Mouse (Mus musculus): ENCODE measurements around the gene Irgm1. TPM values are rescaled to one million over a fixed set of nuclear protein-coding genes. Genes with fewer than 3 reads are reported as not detected.
"Not testable (repeated sequence)": the region's sequence is repeated elsewhere in the genome, so short reads cannot be mapped to it uniquely, and the experiment has no call there.

The Irgm1 gene
- polyA plus RNA-seq, 1 experiment from 2014 or later: 2.8 TPM

- H3K36me3 ChIP-seq (ENCODE audit: control insufficient read depth, insufficient read depth, low read length): no peaks in the 10 kb centered on the region
- H3K9me3 ChIP-seq (replicated peaks; ENCODE audit: control insufficient read depth, low read length, poor library complexity, severe bottlenecking): no peaks in the 10 kb centered on the region
- ATAC-seq: no peak
- no peak overlapping the region for H3K9ac ChIP-seq (ENCODE audit: low read depth, low read length)
- WGBS: 65% methylated on average over 5 of the region's 5 CpGs
- no peak overlapping the region for H3K4me3 ChIP-seq (ENCODE audit: low read depth, low read length)
- no peak overlapping the region for H3K27ac ChIP-seq (ENCODE audit: low read length)
- no peaks in the 10 kb centered on the region for H3K27me3 ChIP-seq (ENCODE audit: control insufficient read depth, insufficient read depth, low read depth, low read length)
- no peaks in the 10 kb centered on the region for H3K4me1 ChIP-seq (ENCODE audit: control insufficient read depth, insufficient read depth, low read length)
- H3K4me2 ChIP-seq (ENCODE audit: low read length): no peak overlapping the region
Measured at GRCm38 (mm10) chr11:48846881-48847280, 24.6 kb downstream of the Irgm1 start.

GRCm38 (mm10) chr11:48846362-48846761 lies 25.1 kb downstream of the Irgm1 start:
- not testable (repeated sequence) for H3K4me3 ChIP-seq (ENCODE audit: low read depth, low read length); H3K27me3 ChIP-seq (ENCODE audit: control insufficient read depth, insufficient read depth, low read depth, low read length); H3K36me3 ChIP-seq (ENCODE audit: control insufficient read depth, insufficient read depth, low read length); ATAC-seq; H3K27ac ChIP-seq (ENCODE audit: low read length); H3K4me2 ChIP-seq (ENCODE audit: low read length); H3K9ac ChIP-seq (ENCODE audit: low read depth, low read length); H3K4me1 ChIP-seq (ENCODE audit: control insufficient read depth, insufficient read depth, low read length); H3K9me3 ChIP-seq (replicated peaks; ENCODE audit: control insufficient read depth, low read length, poor library complexity, severe bottlenecking)
- WGBS: 78% methylated on average over 2 of the region's 2 CpGs

GRCm38 (mm10) chr11:48845244-48845815 lies 26.2 kb downstream of the Irgm1 start:
- no peaks in the 10 kb centered on the region for H3K27me3 ChIP-seq (ENCODE audit: control insufficient read depth, insufficient read depth, low read depth, low read length)
- 45% methylated on average over 13 of the region's 13 CpGs for WGBS
- ATAC-seq: no peak

GRCm38 (mm10) chr11:48844309-48844708 lies 27.2 kb downstream of the Irgm1 start:
- ATAC-seq: no peak
- Histone ChIP-seq H3K27me3 (ENCODE audit: control insufficient read depth, insufficient read depth, low read depth, low read length) (no peaks in the 10 kb centered on the region), H3K36me3 (ENCODE audit: control insufficient read depth, insufficient read depth, low read length) (no peaks in the 10 kb centered on the region), H3K9me3 (replicated peaks; ENCODE audit: control insufficient read depth, low read length, poor library complexity, severe bottlenecking) (no peaks in the 10 kb centered on the region), H3K27ac (ENCODE audit: low read length) (no peak overlapping the region), H3K9ac (ENCODE audit: low read depth, low read length) (no peak overlapping the region), H3K4me3 (ENCODE audit: low read depth, low read length) (no peak overlapping the region), H3K4me1 (ENCODE audit: control insufficient read depth, insufficient read depth, low read length) (no peaks in the 10 kb centered on the region), H3K4me2 (ENCODE audit: low read length) (no peak overlapping the region)
- 54% methylated on average over 6 of the region's 6 CpGs for WGBS

More at GRCm38 (mm10) chr11:48845244-48845815, 26.2 kb downstream of the Irgm1 start:
- no peak overlapping the region for H3K4me3 ChIP-seq (ENCODE audit: low read depth, low read length)
- H3K4me1 ChIP-seq (ENCODE audit: control insufficient read depth, insufficient read depth, low read length): no peaks in the 10 kb centered on the region
- no peak overlapping the region for H3K9ac ChIP-seq (ENCODE audit: low read depth, low read length)
- H3K4me2 ChIP-seq (ENCODE audit: low read length): no peak overlapping the region
- H3K36me3 ChIP-seq (ENCODE audit: control insufficient read depth, insufficient read depth, low read length): no peaks in the 10 kb centered on the region
- no peak overlapping the region for H3K27ac ChIP-seq (ENCODE audit: low read length)
- no peaks in the 10 kb centered on the region for H3K9me3 ChIP-seq (replicated peaks; ENCODE audit: control insufficient read depth, low read length, poor library complexity, severe bottlenecking)

GRCm38 (mm10) chr11:48843202-48843601 lies 28.3 kb downstream of the Irgm1 start:
- Histone ChIP-seq H3K4me1 (ENCODE audit: control insufficient read depth, insufficient read depth, low read length) (peaks cover 5% of the 10 kb centered on the region), H3K4me2 (ENCODE audit: low read length) (no peak overlapping the region), H3K27ac (ENCODE audit: low read length) (no peak overlapping the region), H3K9me3 (replicated peaks; ENCODE audit: control insufficient read depth, low read length, poor library complexity, severe bottlenecking) (no peaks in the 10 kb centered on the region), H3K4me3 (ENCODE audit: low read depth, low read length) (no peak overlapping the region), H3K9ac (ENCODE audit: low read depth, low read length) (no peak overlapping the region), H3K27me3 (ENCODE audit: control insufficient read depth, insufficient read depth, low read depth, low read length) (no peaks in the 10 kb centered on the region), H3K36me3 (ENCODE audit: control insufficient read depth, insufficient read depth, low read length) (no peaks in the 10 kb centered on the region)
- ATAC-seq: no peak
- WGBS: 84% methylated on average over 11 of the region's 11 CpGs

- 82% methylated on average over 4 of the region's 4 CpGs for WGBS
- H3K27me3 ChIP-seq (ENCODE audit: control insufficient read depth, insufficient read depth, low read depth, low read length): no peaks in the 10 kb centered on the region
- no peak overlapping the region for H3K4me2 ChIP-seq (ENCODE audit: low read length)
- H3K36me3 ChIP-seq (ENCODE audit: control insufficient read depth, insufficient read depth, low read length): no peaks in the 10 kb centered on the region
- no peak overlapping the region for H3K9ac ChIP-seq (ENCODE audit: low read depth, low read length)
- H3K9me3 ChIP-seq (replicated peaks; ENCODE audit: control insufficient read depth, low read length, poor library complexity, severe bottlenecking): no peaks in the 10 kb centered on the region
- H3K4me3 ChIP-seq (ENCODE audit: low read depth, low read length): no peak overlapping the region
- H3K4me1 ChIP-seq (ENCODE audit: control insufficient read depth, insufficient read depth, low read length): peaks cover 5% of the 10 kb centered on the region
- no peak overlapping the region for H3K27ac ChIP-seq (ENCODE audit: low read length)
- no peak for ATAC-seq
Measured at GRCm38 (mm10) chr11:48842378-48842792, 29.1 kb downstream of the Irgm1 start.

- Histone ChIP-seq H3K36me3 (ENCODE audit: control insufficient read depth, insufficient read depth, low read length) (no peaks in the 10 kb centered on the region), H3K4me1 (ENCODE audit: control insufficient read depth, insufficient read depth, low read length) (peaks cover 9% of the 10 kb centered on the region), H3K9me3 (replicated peaks; ENCODE audit: control insufficient read depth, low read length, poor library complexity, severe bottlenecking) (no peaks in the 10 kb centered on the region), H3K4me3 (ENCODE audit: low read depth, low read length) (no peak overlapping the region), H3K27me3 (ENCODE audit: control insufficient read depth, insufficient read depth, low read depth, low read length) (no peaks in the 10 kb centered on the region; the same call in 1 of the 2 replicates), H3K9ac (ENCODE audit: low read depth, low read length) (no peak overlapping the region), H3K27ac (ENCODE audit: low read length) (no peak overlapping the region), H3K4me2 (ENCODE audit: low read length) (no peak overlapping the region)
- ATAC-seq: no peak
- 92% methylated on average over 5 of the region's 5 CpGs for WGBS
Measured at GRCm38 (mm10) chr11:48841213-48841612, 30.3 kb downstream of the Irgm1 start.

GRCm38 (mm10) chr11:48840805-48841204 lies 30.7 kb downstream of the Irgm1 start:
- H3K9me3 ChIP-seq (replicated peaks; ENCODE audit: control insufficient read depth, low read length, poor library complexity, severe bottlenecking): no peaks in the 10 kb centered on the region
- ATAC-seq: no peak
- H3K9ac ChIP-seq (ENCODE audit: low read depth, low read length): no peak overlapping the region
- H3K4me1 ChIP-seq (ENCODE audit: control insufficient read depth, insufficient read depth, low read length): peaks cover 9% of the 10 kb centered on the region
- no peak overlapping the region for H3K4me3 ChIP-seq (ENCODE audit: low read depth, low read length)
- H3K27ac ChIP-seq (ENCODE audit: low read length): no peak overlapping the region
- H3K36me3 ChIP-seq (ENCODE audit: control insufficient read depth, insufficient read depth, low read length): no peaks in the 10 kb centered on the region
- no peak overlapping the region for H3K4me2 ChIP-seq (ENCODE audit: low read length)
- H3K27me3 ChIP-seq (ENCODE audit: control insufficient read depth, insufficient read depth, low read depth, low read length): no peaks in the 10 kb centered on the region; the same call in 1 of the 2 replicates

- ATAC-seq: no peak
- Histone ChIP-seq H3K36me3 (ENCODE audit: control insufficient read depth, insufficient read depth, low read length) (no peaks in the 10 kb centered on the region), H3K9ac (ENCODE audit: low read depth, low read length) (peak overlapping the region; percentile 70; the same call in 1 of the 2 replicates), H3K27ac (ENCODE audit: low read length) (no peak overlapping the region), H3K9me3 (replicated peaks; ENCODE audit: control insufficient read depth, low read length, poor library complexity, severe bottlenecking) (no peaks in the 10 kb centered on the region), H3K27me3 (ENCODE audit: control insufficient read depth, insufficient read depth, low read depth, low read length) (no peaks in the 10 kb centered on the region; the same call in 1 of the 2 replicates), H3K4me1 (ENCODE audit: control insufficient read depth, insufficient read depth, low read length) (peaks cover 9% of the 10 kb centered on the region), H3K4me2 (ENCODE audit: low read length) (peak overlapping the region; percentile 81), H3K4me3 (ENCODE audit: low read depth, low read length) (peak overlapping the region; percentile 64)
- 76% methylated on average over 10 of the region's 10 CpGs for WGBS
Measured at GRCm38 (mm10) chr11:48838879-48839680, 32.4 kb downstream of the Irgm1 start.
